Mouse (Mus musculus): ENCODE measurements around the gene Pgs1. TPM values are rescaled to one million over a fixed set of nuclear protein-coding genes. Genes with fewer than 3 reads are reported as not detected.

Pgs1 gene
- total RNA-seq, 4 experiments from 2014 or later = 16.4 to 20.6 (median 19.2) TPM

DNA sequence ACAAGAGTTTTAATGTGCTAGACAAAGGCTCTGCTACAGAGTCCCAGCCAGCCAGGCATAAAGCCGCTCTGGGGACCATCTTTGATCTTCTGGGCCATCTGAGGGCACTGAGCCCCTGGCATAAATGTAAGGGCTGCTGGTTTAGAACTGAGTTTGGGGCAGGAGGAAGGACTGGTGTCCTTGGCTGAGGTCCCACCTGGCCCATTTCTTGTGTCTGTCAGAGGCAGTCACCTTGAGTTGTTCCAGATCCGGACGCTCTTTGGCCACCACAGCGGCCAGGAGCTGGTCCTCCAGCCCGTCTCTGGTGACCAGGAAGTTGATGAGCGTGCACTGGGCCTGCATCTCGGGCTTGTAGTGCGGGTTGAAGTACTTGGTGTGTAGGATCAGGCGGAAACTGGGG, 56.7 kb downstream of the Pgs1 start:
- DNase-seq (ENCODE audit: low spot score) = no peak

DNA sequence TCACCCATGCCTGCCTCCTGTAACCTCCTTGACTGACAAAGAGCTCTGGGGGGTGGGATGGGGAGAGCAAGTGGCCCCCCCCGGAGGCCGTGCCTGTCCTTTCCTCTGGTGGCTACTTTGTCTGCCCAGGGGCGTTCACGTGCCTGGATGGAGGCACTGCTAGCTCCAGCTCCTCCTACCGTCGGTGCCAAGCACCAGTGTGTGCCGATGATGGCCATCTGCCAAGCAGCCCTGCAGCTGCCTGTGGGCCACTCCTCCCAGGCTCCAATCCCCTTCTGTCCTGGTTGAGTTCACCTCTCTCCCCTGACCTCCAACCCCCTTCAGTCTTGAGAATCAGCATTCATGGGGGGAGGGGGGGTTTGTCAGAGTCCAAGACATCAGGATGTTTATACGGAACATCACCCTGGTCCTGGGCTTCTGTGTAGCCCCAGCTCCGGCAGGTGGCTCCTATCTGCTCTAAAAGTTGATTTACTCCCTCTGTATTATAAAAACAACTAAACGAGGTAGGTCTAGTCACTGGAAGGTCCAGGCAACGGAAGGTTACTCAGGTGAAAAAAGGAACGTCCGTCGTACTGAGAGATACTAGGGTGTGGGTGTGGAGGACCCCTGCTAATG, 57.3 kb downstream of the Pgs1 start:
- DNase-seq (ENCODE audit: low spot score) = peak; percentile 14

DNA sequence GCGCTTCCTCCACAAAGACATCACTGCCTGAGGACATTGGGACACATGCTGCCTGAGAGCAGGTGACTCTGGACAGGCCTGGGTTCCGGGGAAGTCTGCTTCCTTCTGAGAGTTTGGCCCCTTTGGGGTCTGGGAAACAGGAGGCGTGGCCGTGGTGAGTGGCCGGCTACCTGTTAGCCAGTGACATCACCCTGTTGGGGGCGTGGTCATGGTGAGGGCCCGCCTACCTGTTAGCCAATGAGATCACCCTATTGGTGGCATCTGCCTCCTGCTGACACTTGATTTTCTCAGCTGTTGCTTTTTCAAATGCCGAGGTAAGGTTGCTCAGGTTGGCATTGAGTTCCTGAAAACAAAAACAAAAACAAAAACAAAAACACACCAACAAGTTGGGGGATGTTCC, 63.5 kb downstream of the Pgs1 start:
- no peak for DNase-seq (ENCODE audit: low spot score)

DNA sequence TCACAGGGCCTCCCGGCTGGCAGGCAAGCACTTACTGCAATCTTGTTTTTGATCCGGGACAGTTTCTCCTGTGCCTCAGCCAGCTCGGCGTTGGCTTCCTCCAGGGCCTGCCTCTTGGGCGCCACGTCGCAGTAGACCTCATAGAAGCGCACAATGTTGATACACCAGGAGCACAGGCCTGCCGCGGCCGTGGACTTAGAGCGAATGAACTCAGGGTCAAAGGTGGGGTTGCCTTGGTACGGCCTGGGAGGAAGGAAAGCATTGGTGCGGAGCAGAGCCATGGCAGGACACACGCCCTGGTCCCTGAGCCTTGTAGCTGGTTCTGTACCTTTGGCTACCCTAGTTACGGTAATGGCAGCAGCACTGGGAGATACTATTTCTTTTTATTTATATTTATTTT, 64.1 kb downstream of the Pgs1 start:
- no peak for DNase-seq (ENCODE audit: low spot score)

DNA sequence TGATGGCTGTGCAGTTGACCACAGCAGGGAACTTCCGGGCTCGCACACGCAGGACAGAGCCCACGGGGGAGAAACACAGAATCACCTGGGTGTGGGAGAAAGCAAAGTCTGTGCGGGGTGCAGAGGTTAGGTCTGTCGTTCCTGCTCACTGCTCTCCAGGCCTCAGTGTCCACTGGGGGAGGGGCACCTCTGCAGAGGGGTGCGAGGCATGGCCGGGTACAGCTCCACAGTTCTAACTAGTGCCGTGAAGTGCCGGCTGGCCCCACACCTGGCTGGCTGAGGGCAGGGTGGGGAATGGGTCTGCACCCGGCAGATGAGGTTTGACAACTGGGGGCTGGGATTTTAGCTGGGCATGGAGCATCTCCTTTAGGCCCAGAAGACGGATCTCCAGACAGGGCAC, 72.3 kb downstream of the Pgs1 start:
- DNase-seq (ENCODE audit: low spot score) = no peak

DNA sequence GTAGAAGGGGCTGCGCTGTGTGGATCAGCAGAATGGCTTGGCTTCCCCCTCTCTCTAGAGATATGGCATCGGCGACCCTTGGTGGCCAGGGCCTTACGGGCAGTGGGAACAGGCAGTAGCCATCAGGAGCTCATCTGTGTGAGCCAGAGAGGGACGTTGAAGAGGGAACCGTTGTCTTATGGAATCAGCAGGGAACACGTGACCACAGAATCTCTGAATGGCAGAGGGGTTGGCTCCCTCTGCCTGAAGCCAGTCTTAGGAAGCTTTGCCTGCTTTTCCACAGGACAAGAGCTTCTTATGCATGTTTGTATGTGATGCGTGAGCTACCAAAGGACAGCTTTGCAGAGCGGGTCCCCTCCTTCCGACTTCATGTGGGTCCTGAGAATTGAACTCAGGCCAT, 72.8 kb downstream of the Pgs1 start:
- DNase-seq (ENCODE audit: low spot score) = no peak

DNA sequence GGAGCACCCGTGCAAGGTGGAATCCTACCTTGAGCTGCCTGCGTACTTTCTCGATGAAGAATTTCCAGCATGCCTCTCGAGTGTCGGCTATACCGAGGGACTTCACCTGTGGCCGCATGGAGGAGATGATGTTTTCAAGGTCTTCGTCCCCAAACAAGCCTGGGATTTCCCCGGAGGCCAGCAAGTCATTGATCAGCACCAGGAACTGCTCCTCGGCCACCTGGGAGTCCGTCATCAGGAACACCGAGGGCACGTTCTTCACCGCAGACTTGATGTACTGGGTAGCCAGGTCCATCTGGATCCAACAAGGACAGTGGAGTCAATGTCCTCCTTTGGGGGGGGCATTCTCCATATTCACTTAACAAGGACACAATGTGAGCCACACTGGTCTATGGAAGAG, 73.9 kb downstream of the Pgs1 start:
- DNase-seq (ENCODE audit: low spot score) = no peak

DNA sequence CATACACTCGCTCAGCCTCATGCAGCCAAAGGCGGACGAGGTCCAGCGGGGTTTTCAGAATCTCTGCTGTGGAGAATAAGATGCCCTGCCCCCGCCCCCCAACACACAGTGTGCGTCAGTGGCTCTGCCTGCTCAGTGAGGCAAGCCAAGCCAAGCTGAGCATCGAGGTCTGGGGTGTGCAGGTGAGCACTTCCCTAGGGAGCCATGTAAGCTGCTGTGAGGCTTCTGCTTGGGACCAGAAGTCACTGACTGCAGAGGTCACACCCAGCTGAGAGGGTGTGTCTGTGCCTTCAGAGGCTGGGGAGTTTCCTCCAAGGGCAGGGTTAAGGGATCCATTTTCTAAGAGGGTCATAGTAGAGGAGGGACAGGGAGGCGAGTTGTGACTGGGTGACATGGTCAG, 81.5 kb downstream of the Pgs1 start:
- DNase-seq (ENCODE audit: low spot score) = no peak

DNA sequence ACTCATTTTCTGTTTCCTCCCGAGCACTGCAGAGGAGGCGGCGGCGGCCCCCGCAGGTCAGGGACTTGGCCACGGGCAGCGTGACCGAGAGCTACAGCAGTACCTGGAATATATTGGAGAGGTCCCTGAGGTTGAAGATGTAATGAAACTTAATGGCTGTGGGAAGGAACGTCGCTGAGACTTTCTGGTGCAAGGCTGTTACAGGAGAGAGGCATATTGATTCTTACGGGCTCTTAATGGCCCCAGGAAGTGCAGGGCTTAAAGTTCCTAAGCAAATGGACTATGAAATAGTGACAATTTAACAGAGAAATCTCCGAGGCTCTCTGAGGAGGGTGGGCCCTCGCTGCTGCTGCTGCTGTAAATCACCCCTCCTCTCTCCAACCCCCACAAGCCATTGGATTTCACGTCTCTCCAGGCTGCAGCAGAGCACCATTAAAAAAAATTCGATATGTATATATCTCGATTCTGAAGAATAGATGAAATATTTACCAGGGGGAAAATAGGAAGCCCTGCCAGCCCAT, 82.8 kb downstream of the Pgs1 start:
- no peak for DNase-seq (ENCODE audit: low spot score)

DNA sequence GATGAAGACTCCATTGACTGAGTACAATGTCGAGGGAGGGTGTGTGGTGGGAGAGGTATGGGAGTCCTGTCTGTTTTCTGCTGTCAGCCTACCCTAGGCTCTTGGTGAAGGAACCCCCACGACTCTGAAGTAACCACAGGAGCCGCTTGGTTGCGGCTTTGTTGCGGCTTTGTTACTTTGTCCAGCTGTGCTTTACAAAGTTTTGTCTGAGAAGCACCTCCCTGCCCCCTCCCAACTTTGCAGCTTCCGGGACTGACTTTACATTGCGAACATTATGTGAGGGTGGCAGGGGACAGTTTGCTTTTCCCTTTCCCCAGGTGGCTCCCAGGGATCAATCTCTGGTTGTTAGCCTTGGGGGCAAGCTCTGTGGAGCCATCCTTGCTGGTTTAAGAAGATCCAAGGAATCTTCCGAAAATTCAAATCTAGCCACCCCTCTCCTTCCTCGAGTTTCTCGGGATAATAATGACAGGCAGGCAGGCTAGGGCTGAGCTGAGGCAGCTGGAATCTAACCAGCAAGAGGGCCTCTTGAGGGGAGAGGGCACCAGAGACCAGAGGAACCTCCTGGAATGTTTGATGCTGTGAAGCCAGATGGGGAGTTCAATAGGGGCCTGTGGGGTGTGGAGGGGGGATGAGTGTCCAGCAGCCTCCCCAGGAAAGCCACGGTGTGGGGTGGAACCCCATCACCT, 85.3 kb downstream of the Pgs1 start:
- DNase-seq (ENCODE audit: low spot score) = no peak

Small RNA genes within 50 kb of the gene (microRNA-seq; reads per million reads assigned to microRNA genes)
- gene Mir6933 = not detected

Other genes starting within 250 kb of the Pgs1 start
- gene Tmc8, start 204.2 kb upstream of the Pgs1 start, total RNA-seq (2022) = 1 to 10 TPM; 2.3 to 4.4 (median 3.6) TPM
- gene Tmc6, start 204.1 kb upstream of the Pgs1 start, total RNA-seq (2022) = 10 to 100 TPM; 11.7 to 14.6 (median 12.8) TPM
- gene 6030468B19Rik, start 188.6 kb upstream of the Pgs1 start, total RNA-seq (2022) = not detected
- 1 to 10 TPM in 2 of 4 experiments, under 1 TPM in 1, not detected in 1; 0.63 to 1.3 (median 1.2) TPM for gene Gm20708, start 176.6 kb upstream of the Pgs1 start, total RNA-seq (2022)
- 100 to 1,000 TPM; 123 to 137 (median 131) TPM for gene Syngr2, start 176.6 kb upstream of the Pgs1 start, total RNA-seq (2022)
- 1 to 10 TPM; 2.3 to 6.0 (median 4.9) TPM for gene Afmid, start 160.4 kb upstream of the Pgs1 start, total RNA-seq (2022)
- gene Tk1, start 160.2 kb upstream of the Pgs1 start, total RNA-seq (2022) = 1 to 10 TPM in 3 of 4 experiments, under 1 TPM in 1; 0.78 to 3.2 (median 2.3) TPM
- under 1 TPM; 0.25 to 0.87 (median 0.67) TPM for gene Birc5, start 137.0 kb upstream of the Pgs1 start, total RNA-seq (2022)
- gene Tmem235, start 125.5 kb upstream of the Pgs1 start, total RNA-seq (2022) = not detected
- gene Tha1, start 112.8 kb upstream of the Pgs1 start, total RNA-seq (2022) = 10 to 100 TPM in 3 of 4 experiments, 1 to 10 TPM in 1; 9.0 to 11.3 (median 10.3) TPM
- 1 to 10 TPM; 3.8 to 6.2 (median 4.7) TPM for gene Socs3, start 16.2 kb upstream of the Pgs1 start, total RNA-seq (2022)
- under 1 TPM; 0.03 to 0.66 (median 0.07) TPM for gene Dnah17, start 144.3 kb downstream of the Pgs1 start, total RNA-seq (2022)